Mouse (Mus musculus) liver, embryonic 15.5 days (tissue): Measurements from ENCODE around the gene Heg1. TPM values are rescaled to one million over a fixed set of nuclear protein-coding genes. Genes with fewer than 3 reads are reported as not detected.

ENCODE experiments used
- ATAC-seq: fragments of 200-750 bp; cut with Nextera tagmentation; 2 replicates; pipeline ENCODE4 v1.8.0; 2017; ENCODE audit warnings: moderate number of reproducible peaks, mild to moderate bottlenecking, moderate library complexity; ENCODE audit not compliant: insufficient read depth
- H3K27ac ChIP-seq: fragments of 300-500 bp; sonication (generic); replicated peaks from 2 replicates; pipeline ENCODE4 v1.5.1; 2015; ENCODE audit warnings: mild to moderate bottlenecking, inconsistent platforms
- H3K27me3 ChIP-seq: fragments of 300-500 bp; sonication (generic); 2 replicates; pipeline ENCODE4 v1.6.1; 2015; ENCODE audit warnings: mild to moderate bottlenecking, inconsistent platforms
- H3K36me3 ChIP-seq: fragments of 300-500 bp; sonication (generic); replicated peaks from 2 replicates; pipeline ENCODE4 v1.6.1; 2015; ENCODE audit warnings: moderate library complexity, mild to moderate bottlenecking, inconsistent platforms
- H3K4me1 ChIP-seq: fragments of 300-500 bp; sonication (generic); replicated peaks from 2 replicates; pipeline ENCODE4 v1.6.1; 2015; ENCODE audit warnings: inconsistent platforms
- H3K4me2 ChIP-seq: fragments of 300-500 bp; sonication (generic); 2 replicates; pipeline ENCODE4 v1.6.1; 2015; ENCODE audit warnings: moderate library complexity, mild to moderate bottlenecking, inconsistent platforms
- H3K4me3 ChIP-seq: fragments of 300-500 bp; sonication (generic); replicated peaks from 2 replicates; pipeline ENCODE4 v1.5.1; 2015; ENCODE audit warnings: mild to moderate bottlenecking, inconsistent platforms
- H3K9ac ChIP-seq: fragments of 300-500 bp; sonication (generic); 2 replicates; pipeline ENCODE4 v1.6.1; 2015; ENCODE audit warnings: moderate library complexity, mild to moderate bottlenecking, inconsistent platforms
- H3K9me3 ChIP-seq: fragments of 300-500 bp; sonication (generic); replicated peaks from 2 replicates; pipeline ENCODE4 v1.6.1; 2016; ENCODE audit warnings: inconsistent platforms
- WGBS: fragments of 180-500 bp; shearing (Covaris S2); methylation state at CpG from one replicate; pipeline ENCODE4 v1.1.7; 2015; ENCODE audit warnings: mixed read lengths; ENCODE audit not compliant: insufficient replicate concordance; 5-methylcytosine and 5-hydroxymethylcytosine counted together
- polyA plus RNA-seq: library from polyadenylated mRNA; unstranded; fragments of >200 nt; fragmentation: Nextera tagmentation; extraction: Ambion mirVana; gene quantifications from 2 replicates; pipeline ENCODE4 v1.2.1, GENCODE M21; 2015

Gene Heg1
- polyA plus RNA-seq, 1 experiment from 2014 or later = 4.9 TPM

DNA sequence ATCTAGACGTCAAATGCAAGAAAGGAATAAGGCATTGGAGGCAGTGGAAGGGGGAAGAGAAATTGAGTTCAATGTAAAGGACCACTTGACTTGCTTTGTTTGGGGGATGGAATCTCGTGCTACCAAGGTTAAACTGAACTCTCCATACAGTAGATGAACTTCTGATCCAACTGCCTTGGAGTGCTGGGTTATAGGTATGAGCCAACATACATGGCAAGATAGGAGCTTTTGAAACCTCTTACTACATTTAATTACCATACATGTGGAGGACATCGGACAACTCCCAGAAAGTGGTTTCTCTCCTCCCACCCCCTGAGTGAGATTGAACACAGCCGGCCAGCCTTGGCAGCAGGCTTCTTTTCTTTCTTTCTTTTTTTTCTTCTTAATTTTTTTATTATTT lies 110.9 kb downstream of the Heg1 start:
- no peak for ATAC-seq
- Histone ChIP-seq H3K9ac (no peak overlapping the region), H3K9me3 (no peaks in the 10 kb centered on the region), H3K4me2 (no peak overlapping the region; the same call in 1 of the 2 replicates), H3K27me3 (no peaks in the 10 kb centered on the region), H3K4me1 (peaks cover 22% of the 10 kb centered on the region), H3K27ac (no peak overlapping the region), H3K4me3 (no peak overlapping the region), H3K36me3 (no peaks in the 10 kb centered on the region)
- 17% methylated on average over 4 of the region's 4 CpGs for WGBS

- WGBS = 20% methylated on average over 6 of the region's 6 CpGs
- Histone ChIP-seq H3K27ac (no peak overlapping the region), H3K4me2 (no peak overlapping the region), H3K9me3 (no peaks in the 10 kb centered on the region), H3K9ac (no peak overlapping the region), H3K27me3 (no peaks in the 10 kb centered on the region), H3K4me1 (peaks cover 22% of the 10 kb centered on the region), H3K36me3 (no peaks in the 10 kb centered on the region), H3K4me3 (no peak overlapping the region)
- no peak for ATAC-seq
Measured at GRCm38 (mm10) chr16:33795887-33796286, 111.7 kb downstream of the Heg1 start.

- no peak overlapping the region for H3K27ac ChIP-seq
- ATAC-seq = no peak
Measured at GRCm38 (mm10) chr16:33796756-33797155, 112.6 kb downstream of the Heg1 start.

DNA sequence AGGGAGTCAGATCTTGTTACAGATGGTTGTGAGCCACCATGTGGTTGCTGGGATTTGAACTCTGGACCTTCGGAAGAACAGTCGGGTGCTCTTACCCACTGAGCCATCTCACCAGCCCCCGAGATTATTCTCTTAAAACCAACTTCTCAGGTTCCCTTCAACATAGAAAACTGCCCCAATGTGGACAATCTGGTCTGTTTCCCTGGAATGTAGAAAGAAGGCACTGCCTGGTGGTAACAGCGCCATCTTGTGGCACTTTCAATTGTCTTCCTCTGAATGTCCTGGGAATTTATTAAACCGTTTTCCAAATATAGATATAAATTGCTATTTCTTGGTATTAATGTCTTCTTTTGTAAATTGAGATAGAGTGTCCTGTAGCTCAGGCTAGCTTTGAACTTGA lies 113.7 kb downstream of the Heg1 start:
- Histone ChIP-seq H3K36me3 (no peaks in the 10 kb centered on the region), H3K4me1 (peaks cover 18% of the 10 kb centered on the region), H3K9me3 (no peaks in the 10 kb centered on the region), H3K4me2 (no peak overlapping the region), H3K27ac (no peak overlapping the region), H3K4me3 (no peak overlapping the region), H3K9ac (no peak overlapping the region), H3K27me3 (no peaks in the 10 kb centered on the region)
- WGBS = 32% methylated on average over 5 of the region's 5 CpGs
- ATAC-seq = no peak

More at GRCm38 (mm10) chr16:33796756-33797155, 112.6 kb downstream of the Heg1 start:
- Histone ChIP-seq H3K36me3 (no peaks in the 10 kb centered on the region), H3K4me1 (peaks cover 22% of the 10 kb centered on the region), H3K4me2 (no peak overlapping the region), H3K27me3 (no peaks in the 10 kb centered on the region), H3K9me3 (no peaks in the 10 kb centered on the region), H3K9ac (no peak overlapping the region), H3K4me3 (no peak overlapping the region)
- 44% methylated on average over 3 of the region's 3 CpGs for WGBS

DNA sequence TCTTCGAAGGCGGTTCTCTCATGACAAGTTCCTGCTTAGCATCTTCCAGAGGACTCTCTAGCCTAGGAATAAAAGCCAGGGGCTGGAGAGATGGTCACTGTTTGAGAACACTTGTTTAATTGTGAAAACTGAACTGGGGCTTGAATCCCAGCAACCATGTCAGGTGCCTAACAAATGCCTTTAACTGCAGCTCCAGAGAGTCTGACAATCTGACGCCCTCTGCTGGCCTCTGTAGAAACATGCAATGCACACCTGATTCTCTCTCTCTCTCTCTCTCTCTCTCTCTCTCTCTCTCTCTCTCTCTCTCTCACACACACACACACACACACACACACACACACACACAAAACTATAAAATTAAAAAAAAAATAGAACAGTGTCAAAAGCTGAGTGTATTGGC lies 125.8 kb downstream of the Heg1 start:
- no peak overlapping the region for H3K4me2 ChIP-seq
- no peak for ATAC-seq
- H3K27me3 ChIP-seq = no peaks in the 10 kb centered on the region
- H3K9me3 ChIP-seq = no peaks in the 10 kb centered on the region
- H3K4me1 ChIP-seq = no peaks in the 10 kb centered on the region
- H3K9ac ChIP-seq = no peak overlapping the region
- H3K36me3 ChIP-seq = no peaks in the 10 kb centered on the region
- no peak overlapping the region for H3K4me3 ChIP-seq
- no peak overlapping the region for H3K27ac ChIP-seq
- WGBS = 66% methylated on average over 3 of the region's 3 CpGs

GRCm38 (mm10) chr16:33818413-33819165 lies 134.4 kb downstream of the Heg1 start:
- Histone ChIP-seq H3K4me3 (no peak overlapping the region), H3K9me3 (no peaks in the 10 kb centered on the region), H3K4me2 (no peak overlapping the region), H3K4me1 (no peaks in the 10 kb centered on the region), H3K27me3 (no peaks in the 10 kb centered on the region), H3K27ac (no peak overlapping the region), H3K36me3 (no peaks in the 10 kb centered on the region), H3K9ac (no peak overlapping the region)
- no peak for ATAC-seq
- 60% methylated on average over 7 of the region's 7 CpGs for WGBS

- H3K9ac ChIP-seq = no peak overlapping the region
- no peaks in the 10 kb centered on the region for H3K36me3 ChIP-seq
- no peak overlapping the region for H3K4me2 ChIP-seq
- no peaks in the 10 kb centered on the region for H3K4me1 ChIP-seq
- no peaks in the 10 kb centered on the region for H3K9me3 ChIP-seq
- ATAC-seq = no peak
- 16% methylated on average over 17 of the region's 17 CpGs for WGBS
- no peak overlapping the region for H3K4me3 ChIP-seq
- H3K27me3 ChIP-seq = no peaks in the 10 kb centered on the region
- no peak overlapping the region for H3K27ac ChIP-seq
Measured at GRCm38 (mm10) chr16:33820269-33821178, 136.4 kb downstream of the Heg1 start.

Other genes starting within 250 kb of the Heg1 start
- gene Slc12a8, start 167.0 kb upstream of the Heg1 start, polyA plus RNA-seq = 0.05 and 0.09 TPM in 2 replicates
- 0.99 and 1.6 TPM in 2 replicates for gene Muc13, start 109.7 kb downstream of the Heg1 start, polyA plus RNA-seq
- gene Itgb5, start 145.3 kb downstream of the Heg1 start, polyA plus RNA-seq = 16.2 and 18.5 TPM in 2 replicates